Mouse (Mus musculus): ENCODE measurements at regions not wholly inside any gene's neighbourhood (a gene's known extent, or its start where the extent isn't known, plus 50 kb on each side); places are given as distances from the start of the nearest gene placed in this dataset.

DNA sequence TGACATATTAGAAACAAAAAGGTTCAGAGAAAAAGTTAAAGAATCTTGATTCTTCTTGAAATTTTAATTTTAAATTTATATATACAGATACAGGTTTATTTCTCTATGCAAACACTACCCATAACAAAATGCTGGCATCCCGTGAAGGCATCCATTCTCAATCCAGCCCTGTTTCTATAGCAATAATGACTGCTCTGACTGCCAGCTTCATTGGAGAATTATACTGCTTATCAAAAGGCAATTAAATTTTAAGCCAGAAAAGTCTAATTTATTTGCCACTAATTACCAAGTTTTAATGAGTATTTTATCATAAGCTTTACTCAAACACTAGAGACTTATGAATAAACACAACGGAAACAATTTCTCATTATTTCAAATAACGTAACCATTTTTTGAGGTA, 128.1 kb upstream of the Frmd4a start:
- intact Hi-C loops (cut with DNase I): no loop called here
- no peak for DNase-seq
- no peak overlapping the region for H3K9ac ChIP-seq (ENCODE audit: low read depth, low read length)
- no peaks in the 10 kb centered on the region for H3K27me3 ChIP-seq (ENCODE audit: control insufficient read depth, insufficient read depth, low read length)
- no peak overlapping the region for H3K27ac ChIP-seq
- no peaks in the 10 kb centered on the region for H3K36me3 ChIP-seq (ENCODE audit: control insufficient read depth, insufficient read depth, low read length)
- no peak overlapping the region for H3K4me3 ChIP-seq
- TF ChIP-seq CTCF (IDR thresholded peaks at IDR 0.05) (no peak), POLR2A (IDR thresholded peaks at IDR 0.05; ENCODE audit: insufficient read depth, low read depth, low read length) (no peak), EP300 (IDR thresholded peaks at IDR 0.05; ENCODE audit: insufficient read depth, low read depth, low read length) (no peak)
- no peaks in the 10 kb centered on the region for H3K79me2 ChIP-seq (replicated peaks; ENCODE audit: control insufficient read depth, insufficient read depth, low read length)
- no peaks in the 10 kb centered on the region for H3K4me1 ChIP-seq (ENCODE audit: control insufficient read depth, insufficient read depth, low read length)
- WGBS: 89% methylated on average over 3 of the region's 3 CpGs

DNA sequence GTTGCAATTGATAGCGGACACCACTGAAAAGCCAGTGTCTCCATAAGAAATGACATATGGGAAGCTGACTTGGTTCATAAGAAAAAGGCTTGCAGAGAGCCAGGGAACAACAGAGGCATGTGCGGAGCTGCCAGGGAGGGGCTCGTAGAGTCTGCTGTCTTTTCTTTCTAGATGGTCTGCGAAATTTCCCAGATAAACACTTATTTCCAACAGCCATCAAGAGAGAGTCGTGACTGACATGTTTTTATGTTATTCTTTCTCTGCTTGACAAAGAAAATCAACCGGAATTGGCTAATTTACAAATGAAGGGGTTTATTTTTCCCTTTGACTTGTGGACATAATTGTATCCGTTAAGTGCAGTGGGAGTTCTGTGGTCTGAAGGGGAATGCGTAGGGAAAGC, 127.1 kb upstream of the Frmd4a start:
- H3K27ac ChIP-seq: no peak overlapping the region
- no peak for DNase-seq
- H3K79me2 ChIP-seq (replicated peaks; ENCODE audit: control insufficient read depth, insufficient read depth, low read length): no peaks in the 10 kb centered on the region
- intact Hi-C loops (cut with DNase I): no loop called here
- H3K4me3 ChIP-seq: no peak overlapping the region
- H3K27me3 ChIP-seq (ENCODE audit: control insufficient read depth, insufficient read depth, low read length): no peaks in the 10 kb centered on the region
- no peak for TF ChIP-seq EP300 (IDR thresholded peaks at IDR 0.05; ENCODE audit: insufficient read depth, low read depth, low read length)
- TF ChIP-seq CTCF (IDR thresholded peaks at IDR 0.05): no peak
- TF ChIP-seq POLR2A (IDR thresholded peaks at IDR 0.05; ENCODE audit: insufficient read depth, low read depth, low read length): no peak
- 55% methylated on average over 8 of the region's 8 CpGs for WGBS
- no peak overlapping the region for H3K9ac ChIP-seq (ENCODE audit: low read depth, low read length)
- H3K36me3 ChIP-seq (ENCODE audit: control insufficient read depth, insufficient read depth, low read length): no peaks in the 10 kb centered on the region
- no peaks in the 10 kb centered on the region for H3K4me1 ChIP-seq (ENCODE audit: control insufficient read depth, insufficient read depth, low read length)

GRCm38 (mm10) chr2:3907026-3907425, 110.5 kb upstream of the Frmd4a start:
- H3K9ac ChIP-seq (ENCODE audit: low read depth, low read length): no peak overlapping the region
- no peaks in the 10 kb centered on the region for H3K27me3 ChIP-seq (ENCODE audit: control insufficient read depth, insufficient read depth, low read length)
- H3K4me3 ChIP-seq: no peak overlapping the region
- H3K36me3 ChIP-seq (ENCODE audit: control insufficient read depth, insufficient read depth, low read length): no peaks in the 10 kb centered on the region
- WGBS: 84% methylated on average over 4 of the region's 4 CpGs
- no peak for DNase-seq
- TF ChIP-seq EP300 (IDR thresholded peaks at IDR 0.05; ENCODE audit: insufficient read depth, low read depth, low read length): no peak
- TF ChIP-seq POLR2A (IDR thresholded peaks at IDR 0.05; ENCODE audit: insufficient read depth, low read depth, low read length): no peak
- TF ChIP-seq CTCF (IDR thresholded peaks at IDR 0.05): no peak
- H3K79me2 ChIP-seq (replicated peaks; ENCODE audit: control insufficient read depth, insufficient read depth, low read length): no peaks in the 10 kb centered on the region
- no peaks in the 10 kb centered on the region for H3K4me1 ChIP-seq (ENCODE audit: control insufficient read depth, insufficient read depth, low read length)
- no peak overlapping the region for H3K27ac ChIP-seq
- intact Hi-C loops (cut with DNase I): no loop called here

DNA sequence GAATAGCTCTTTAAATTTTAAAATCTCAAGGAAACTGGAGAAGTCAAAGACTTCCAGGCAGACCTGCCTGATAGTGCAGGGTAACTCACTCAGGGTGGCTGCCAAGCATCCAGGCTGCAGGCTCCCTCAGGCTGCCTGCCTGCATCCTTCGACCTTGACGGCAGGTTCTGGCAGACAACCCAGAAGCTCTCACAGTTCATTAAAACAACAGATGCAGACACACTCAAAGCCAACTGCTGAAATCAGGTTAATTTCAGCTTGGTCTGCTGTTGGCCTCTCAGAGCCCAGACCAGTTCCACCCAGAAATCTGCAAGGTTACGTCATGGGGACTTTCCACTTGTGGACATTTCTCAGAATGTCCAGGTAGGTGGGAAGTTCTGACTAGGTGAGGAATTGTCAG, 109.3 kb upstream of the Frmd4a start:
- Histone ChIP-seq H3K36me3 (ENCODE audit: control insufficient read depth, insufficient read depth, low read length) (no peaks in the 10 kb centered on the region), H3K4me3 (no peak overlapping the region), H3K27ac (no peak overlapping the region), H3K27me3 (ENCODE audit: control insufficient read depth, insufficient read depth, low read length) (no peaks in the 10 kb centered on the region), H3K9ac (ENCODE audit: low read depth, low read length) (no peak overlapping the region), H3K4me1 (ENCODE audit: control insufficient read depth, insufficient read depth, low read length) (no peaks in the 10 kb centered on the region), H3K79me2 (replicated peaks; ENCODE audit: control insufficient read depth, insufficient read depth, low read length) (no peaks in the 10 kb centered on the region)
- WGBS: 55% methylated on average over 3 of the region's 3 CpGs
- intact Hi-C loops (cut with DNase I): no loop called here
- TF ChIP-seq CTCF (IDR thresholded peaks at IDR 0.05) (no peak), POLR2A (IDR thresholded peaks at IDR 0.05; ENCODE audit: insufficient read depth, low read depth, low read length) (no peak), EP300 (IDR thresholded peaks at IDR 0.05; ENCODE audit: insufficient read depth, low read depth, low read length) (no peak)
- DNase-seq: no peak

- no peaks in the 10 kb centered on the region for H3K27me3 ChIP-seq (ENCODE audit: control insufficient read depth, insufficient read depth, low read length)
- no peaks in the 10 kb centered on the region for H3K79me2 ChIP-seq (replicated peaks; ENCODE audit: control insufficient read depth, insufficient read depth, low read length)
- H3K4me3 ChIP-seq: no peak overlapping the region
- intact Hi-C loops (cut with DNase I): no loop called here
- no peak overlapping the region for H3K27ac ChIP-seq
- no peak overlapping the region for H3K9ac ChIP-seq (ENCODE audit: low read depth, low read length)
- DNase-seq: no peak
- WGBS: 58% methylated on average over 9 of the region's 9 CpGs
- no peaks in the 10 kb centered on the region for H3K4me1 ChIP-seq (ENCODE audit: control insufficient read depth, insufficient read depth, low read length)
- no peaks in the 10 kb centered on the region for H3K36me3 ChIP-seq (ENCODE audit: control insufficient read depth, insufficient read depth, low read length)
- no peak for TF ChIP-seq POLR2A (IDR thresholded peaks at IDR 0.05; ENCODE audit: insufficient read depth, low read depth, low read length)
- TF ChIP-seq CTCF (IDR thresholded peaks at IDR 0.05): no peak
- no peak for TF ChIP-seq EP300 (IDR thresholded peaks at IDR 0.05; ENCODE audit: insufficient read depth, low read depth, low read length)
These were observed 107.2 kb upstream of the Frmd4a start for GRCm38 (mm10) chr2:3910086-3910891.

DNA sequence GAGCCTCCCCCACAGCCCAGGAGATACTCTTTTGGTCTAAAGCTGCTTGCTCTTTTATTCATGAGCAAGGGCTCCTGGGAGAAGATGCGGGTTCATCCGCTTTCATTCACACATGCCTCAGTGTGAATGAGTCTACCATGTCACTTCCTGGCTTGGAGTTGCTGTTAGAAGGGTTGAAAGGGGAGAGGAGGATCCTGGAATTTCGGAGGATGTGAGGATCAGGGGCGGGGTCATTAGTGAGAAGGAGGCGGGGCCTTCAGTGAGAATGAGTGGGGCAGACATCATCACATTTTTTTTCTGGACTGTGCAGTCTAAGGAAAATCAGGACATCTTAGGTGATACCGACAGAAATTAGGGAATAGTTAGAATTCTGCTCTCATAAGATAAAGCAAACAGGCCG, 102.4 kb upstream of the Frmd4a start:
- Histone ChIP-seq H3K79me2 (replicated peaks; ENCODE audit: control insufficient read depth, insufficient read depth, low read length) (no peaks in the 10 kb centered on the region), H3K36me3 (ENCODE audit: control insufficient read depth, insufficient read depth, low read length) (no peaks in the 10 kb centered on the region), H3K4me1 (ENCODE audit: control insufficient read depth, insufficient read depth, low read length) (no peaks in the 10 kb centered on the region), H3K4me3 (no peak overlapping the region), H3K27me3 (ENCODE audit: control insufficient read depth, insufficient read depth, low read length) (no peaks in the 10 kb centered on the region), H3K27ac (no peak overlapping the region), H3K9ac (ENCODE audit: low read depth, low read length) (no peak overlapping the region)
- TF ChIP-seq POLR2A (IDR thresholded peaks at IDR 0.05; ENCODE audit: insufficient read depth, low read depth, low read length): no peak
- TF ChIP-seq EP300 (IDR thresholded peaks at IDR 0.05; ENCODE audit: insufficient read depth, low read depth, low read length): no peak
- TF ChIP-seq CTCF (IDR thresholded peaks at IDR 0.05): no peak
- intact Hi-C loops (cut with DNase I): no loop called here
- no peak for DNase-seq
- 79% methylated on average over 7 of the region's 7 CpGs for WGBS
